Mouse (Mus musculus) stomach, embryonic 15.5 days (tissue): ENCODE measurements at regions not wholly inside any gene's neighbourhood (a gene's known extent, or its start where the extent isn't known, plus 50 kb on each side); places are given as distances from the start of the nearest gene placed in this dataset.
A peak's percentile ranks its signal among the peaks of the same experiment; 100 is the strongest.

Experiments used
- ATAC-seq: fragments of 200-750 bp; cut with Nextera tagmentation; 2 replicates; pipeline ENCODE4 v1.8.0; 2017; ENCODE audit warnings: low read depth, moderate number of reproducible peaks, moderate TSS enrichment; ENCODE audit not compliant: insufficient read depth, low FRiP score
- H3K27ac ChIP-seq: fragments of 300-500 bp; sonication (generic); 2 replicates; pipeline ENCODE4 v1.5.1; 2015; ENCODE audit warnings: mild to moderate bottlenecking, inconsistent platforms
- H3K27me3 ChIP-seq: fragments of 300-500 bp; sonication (generic); replicated peaks from 2 replicates; pipeline ENCODE4 v1.6.1; 2015; ENCODE audit warnings: inconsistent platforms
- H3K36me3 ChIP-seq: fragments of 300-500 bp; sonication (generic); 2 replicates; pipeline ENCODE4 v1.6.1; 2015; ENCODE audit warnings: inconsistent platforms
- H3K4me1 ChIP-seq: fragments of 300-500 bp; sonication (generic); 2 replicates; pipeline ENCODE4 v1.6.1; 2015; ENCODE audit warnings: inconsistent platforms
- H3K4me2 ChIP-seq: fragments of 300-500 bp; sonication (generic); 2 replicates; pipeline ENCODE4 v1.6.1; 2015; ENCODE audit warnings: mild to moderate bottlenecking, inconsistent platforms
- H3K4me3 ChIP-seq: fragments of 300-500 bp; sonication (generic); replicated peaks from 2 replicates; pipeline ENCODE4 v1.5.1; 2015; ENCODE audit warnings: inconsistent platforms
- H3K9ac ChIP-seq: fragments of 300-500 bp; sonication (generic); 2 replicates; pipeline ENCODE4 v1.6.1; 2015; ENCODE audit warnings: inconsistent platforms
- H3K9me3 ChIP-seq: fragments of 300-500 bp; sonication (generic); 2 replicates; pipeline ENCODE4 v1.6.1; 2016; ENCODE audit warnings: inconsistent platforms
- WGBS: fragments of 180-500 bp; shearing (Covaris S2); methylation state at CpG from one replicate; pipeline ENCODE4 v1.1.7; 2015; 5-methylcytosine and 5-hydroxymethylcytosine counted together

- no peak overlapping the region for H3K4me2 ChIP-seq
- H3K9ac ChIP-seq, result no peak overlapping the region
- ATAC-seq, result no peak
- H3K27me3 ChIP-seq, result no peaks in the 10 kb centered on the region
- no peaks in the 10 kb centered on the region for H3K4me1 ChIP-seq
- no peaks in the 10 kb centered on the region for H3K9me3 ChIP-seq
- H3K4me3 ChIP-seq, result no peak overlapping the region
- no peak overlapping the region for H3K27ac ChIP-seq
- no peaks in the 10 kb centered on the region for H3K36me3 ChIP-seq
- 84% methylated on average over 6 of the region's 6 CpGs for WGBS
Observed at GRCm38 (mm10) chr1:155493333-155493732, 64.6 kb upstream of the Acbd6 start.

- Histone ChIP-seq H3K4me2 (no peak overlapping the region), H3K4me3 (no peak overlapping the region), H3K9ac (no peak overlapping the region), H3K4me1 (no peaks in the 10 kb centered on the region), H3K27ac (no peak overlapping the region), H3K27me3 (no peaks in the 10 kb centered on the region), H3K36me3 (no peaks in the 10 kb centered on the region), H3K9me3 (no peaks in the 10 kb centered on the region)
- no peak for ATAC-seq
- 66% methylated on average over 4 of the region's 4 CpGs for WGBS
Observed at GRCm38 (mm10) chr1:155493799-155494198, 64.1 kb upstream of the Acbd6 start.

DNA sequence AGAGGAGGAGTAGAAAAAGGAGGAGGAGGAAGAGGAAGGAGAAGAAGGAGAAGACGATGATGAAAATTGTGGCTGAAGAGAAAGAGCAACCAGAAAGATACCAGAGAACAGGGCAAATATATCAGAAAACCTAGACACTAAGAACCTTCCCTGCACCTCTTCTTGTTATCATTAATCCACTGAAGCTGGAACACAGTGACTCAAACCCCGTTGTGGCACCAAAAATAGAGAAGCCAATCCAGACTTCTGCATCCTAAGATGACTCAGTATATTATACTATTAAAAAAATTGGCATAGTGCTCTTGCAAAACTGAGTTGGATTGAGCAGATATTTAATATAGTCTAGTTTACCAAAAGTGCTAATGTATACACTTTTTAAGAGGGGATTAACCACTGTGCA, 63.6 kb upstream of the Acbd6 start:
- no peak overlapping the region for H3K9ac ChIP-seq
- no peaks in the 10 kb centered on the region for H3K4me1 ChIP-seq
- H3K4me2 ChIP-seq, result no peak overlapping the region
- no peak overlapping the region for H3K27ac ChIP-seq
- 74% methylated on average over 2 of the region's 2 CpGs for WGBS
- no peaks in the 10 kb centered on the region for H3K9me3 ChIP-seq
- no peaks in the 10 kb centered on the region for H3K27me3 ChIP-seq
- H3K36me3 ChIP-seq, result no peaks in the 10 kb centered on the region
- no peak overlapping the region for H3K4me3 ChIP-seq
- no peak for ATAC-seq

- ATAC-seq, result peak; percentile 60
- no peak overlapping the region for H3K9ac ChIP-seq
Observed at GRCm38 (mm10) chr1:155499735-155500134, 58.2 kb upstream of the Acbd6 start.

DNA sequence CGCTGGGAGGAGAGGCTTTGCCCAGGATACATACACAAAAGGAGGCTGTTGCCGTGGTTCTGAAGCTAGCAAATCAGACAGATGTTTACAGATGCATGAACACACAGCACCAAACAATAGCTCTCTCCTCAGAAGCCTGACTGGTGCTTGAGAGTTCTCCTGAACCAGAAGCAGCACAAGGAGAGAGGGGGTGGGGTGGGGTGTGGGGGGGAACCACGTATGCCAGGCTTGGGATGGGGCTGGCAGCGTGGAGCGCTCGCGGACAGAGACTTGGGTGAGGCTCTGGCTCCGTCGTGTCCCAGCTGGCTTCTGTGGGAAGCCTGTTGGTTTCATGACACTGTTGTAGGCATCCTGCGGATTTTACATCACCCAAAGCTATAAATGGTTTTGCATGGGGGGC, 55.1 kb upstream of the Acbd6 start:
- no peaks in the 10 kb centered on the region for H3K36me3 ChIP-seq
- no peak for ATAC-seq
- 64% methylated on average over 10 of the region's 10 CpGs for WGBS
- no peaks in the 10 kb centered on the region for H3K9me3 ChIP-seq
- H3K4me2 ChIP-seq, result no peak overlapping the region
- H3K27ac ChIP-seq, result no peak overlapping the region
- no peak overlapping the region for H3K9ac ChIP-seq
- H3K27me3 ChIP-seq, result no peaks in the 10 kb centered on the region
- no peak overlapping the region for H3K4me3 ChIP-seq
- 0 out of 2 replicates have a peak, but pooled peaks cover 3% of the 10 kb centered on the region for H3K4me1 ChIP-seq

More at GRCm38 (mm10) chr1:155499735-155500134, 58.2 kb upstream of the Acbd6 start:
- Histone ChIP-seq H3K9me3 (no peaks in the 10 kb centered on the region), H3K4me3 (no peak overlapping the region), H3K4me1 (no peaks in the 10 kb centered on the region), H3K36me3 (no peaks in the 10 kb centered on the region), H3K4me2 (no peak overlapping the region), H3K27me3 (no peaks in the 10 kb centered on the region), H3K27ac (no peak overlapping the region)
- WGBS, result 53% methylated on average over 1 of the region's 1 CpGs

- Histone ChIP-seq H3K36me3 (no peaks in the 10 kb centered on the region), H3K9ac (no peak overlapping the region), H3K27ac (peak overlapping the region; percentile 22; the same call in 1 of the 2 replicates), H3K4me3 (no peak overlapping the region), H3K9me3 (no peaks in the 10 kb centered on the region), H3K4me2 (no peak overlapping the region), H3K4me1 (0 out of 2 replicates have a peak, but pooled peaks cover 3% of the 10 kb centered on the region), H3K27me3 (no peaks in the 10 kb centered on the region)
- no peak; the same call in 1 of the 2 replicates for ATAC-seq
- WGBS, result 43% methylated on average over 12 of the region's 12 CpGs
Observed at GRCm38 (mm10) chr1:155504581-155505328, 53.2 kb upstream of the Acbd6 start.

DNA sequence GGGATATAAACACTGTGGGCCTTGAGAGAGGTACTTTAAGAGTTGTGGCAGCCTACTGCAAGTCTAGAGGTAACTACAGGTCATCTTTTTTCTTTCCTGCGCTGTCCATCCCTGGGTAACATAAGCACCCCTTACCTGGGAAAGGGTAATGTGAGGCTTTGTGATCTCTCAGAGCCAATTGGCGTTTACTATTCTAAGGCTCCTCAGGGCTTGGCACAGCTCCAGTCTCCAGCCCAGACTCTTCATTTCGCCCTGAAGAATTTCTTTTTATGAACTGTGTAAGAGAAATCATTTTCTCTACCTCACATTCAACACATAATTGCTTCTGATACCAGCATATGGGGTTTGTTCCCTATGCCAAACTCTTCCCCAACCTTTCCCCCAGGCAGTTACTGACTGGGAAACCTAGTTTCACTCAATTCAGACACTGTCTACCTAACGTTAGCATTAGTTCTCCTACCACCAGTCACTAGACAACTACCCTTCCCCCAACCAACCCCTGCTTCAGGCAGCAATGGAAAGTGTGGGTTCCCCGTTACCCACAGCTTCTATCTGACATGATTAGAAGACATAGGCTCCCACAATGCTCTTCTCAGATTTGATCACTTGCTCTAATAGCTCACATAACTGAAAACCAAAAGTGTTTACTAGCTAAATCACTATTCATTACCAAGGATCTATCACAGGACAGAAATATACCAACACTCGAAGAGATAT, 52.4 kb upstream of the Acbd6 start:
- Histone ChIP-seq H3K27me3 (no peaks in the 10 kb centered on the region), H3K4me1 (0 out of 2 replicates have a peak, but pooled peaks cover 3% of the 10 kb centered on the region), H3K4me3 (no peak overlapping the region), H3K9me3 (no peaks in the 10 kb centered on the region), H3K9ac (no peak overlapping the region), H3K4me2 (no peak overlapping the region), H3K27ac (no peak overlapping the region; the same call in 1 of the 2 replicates), H3K36me3 (no peaks in the 10 kb centered on the region)
- no peak for ATAC-seq
- WGBS, result 69% methylated on average over 6 of the region's 6 CpGs
